Mouse (Mus musculus) MEL (cell line): Measurements from ENCODE around the gene 2810459M11Rik. TPM values are rescaled to one million over a fixed set of nuclear protein-coding genes. Genes with fewer than 3 reads are reported as not detected.

Source experiments
- DNase-seq: peaks from one replicate; pipeline ENCODE4 v3.0.0; 2011; ENCODE audit warnings: low read depth, low spot score
- H3K27ac ChIP-seq: 2 replicates; pipeline ENCODE4 v1.5.1; 2012; ENCODE audit warnings: low read depth, mild to moderate bottlenecking, control low read depth, low read length, moderate library complexity; ENCODE audit not compliant: control insufficient read depth
- H3K27me3 ChIP-seq, 2 experiments: fragments of 150-350 bp in 1 of 2; sonication (generic) in 1 of 2; 2 replicates each; pipeline ENCODE4 v1.6.1; 2012; ENCODE audit warnings: low read length in 2 of 2, mild to moderate bottlenecking in 2 of 2, improper control_type of control experiment in 1 of 2, moderate library complexity in 1 of 2; ENCODE audit not compliant: insufficient read depth in 2 of 2, control insufficient read depth in 1 of 2
- H3K36me3 ChIP-seq, 2 experiments: 2 replicates each; pipeline ENCODE4 v1.6.1; 2012 to 2014; ENCODE audit warnings: low read length in 2 of 2, improper control_type of control experiment in 1 of 2, inconsistent platforms in 1 of 2, mild to moderate bottlenecking in 1 of 2; ENCODE audit not compliant: insufficient read depth in 2 of 2, control insufficient read depth in 1 of 2
- H3K4me1 ChIP-seq, 2 experiments: fragments of 150-350 bp in 1 of 2; sonication (generic) in 1 of 2; 2 replicates each; pipeline ENCODE4 v1.6.1; 2012; ENCODE audit warnings: low read length in 2 of 2, improper control_type of control experiment in 1 of 2, mild to moderate bottlenecking in 1 of 2; ENCODE audit not compliant: insufficient read depth in 2 of 2, control insufficient read depth in 1 of 2
- H3K4me3 ChIP-seq, 2 experiments: fragments of 150-350 bp in 1 of 2; sonication (generic) in 1 of 2; 2 replicates each; pipeline ENCODE4 v1.5.1; 2012; ENCODE audit warnings: low read depth in 2 of 2, low read length in 2 of 2, mild to moderate bottlenecking in 2 of 2, moderate library complexity in 2 of 2, control low read depth in 1 of 2, improper control_type of control experiment in 1 of 2; ENCODE audit not compliant: control insufficient read depth in 1 of 2, insufficient read depth in 1 of 2
- H3K79me2 ChIP-seq: 2 replicates; pipeline ENCODE4 v1.6.1; 2012; ENCODE audit warnings: mild to moderate bottlenecking, low read length, moderate library complexity; ENCODE audit not compliant: control insufficient read depth, poor library complexity, insufficient read depth
- H3K9ac ChIP-seq: 2 replicates; pipeline ENCODE4 v1.6.1; 2012; ENCODE audit warnings: low read depth, mild to moderate bottlenecking, control low read depth, low read length, moderate library complexity; ENCODE audit not compliant: control insufficient read depth, poor library complexity, severe bottlenecking
- H3K9me3 ChIP-seq: fragments of 150-350 bp; sonication (generic); replicated peaks from 2 replicates; pipeline ENCODE4 v1.6.1; 2012; ENCODE audit warnings: mild to moderate bottlenecking, low read length, improper control_type of control experiment, moderate library complexity; ENCODE audit not compliant: insufficient read depth
- BHLHE40 ChIP-seq: IDR thresholded peaks from 2 replicates; pipeline ENCODE4 v1.6.1; 2012; ENCODE audit warnings: low read depth, mild to moderate bottlenecking, inconsistent platforms, low read length, improper control_type of control experiment, borderline replicate concordance
- CHD2 ChIP-seq: IDR thresholded peaks from 2 replicates; pipeline ENCODE4 v1.6.1; 2011; ENCODE audit warnings: low read length, improper control_type of control experiment
- CTCF ChIP-seq, 3 experiments: IDR thresholded peaks in 2 of 3; conservative IDR thresholded peaks in 1 of 3; 2 replicates each; pipeline ENCODE4 v1.5.1; 2011 to 2012; ENCODE audit warnings: low read length in 3 of 3, low read depth in 2 of 3, mild to moderate bottlenecking in 2 of 3, improper control_type of control experiment in 1 of 3, inconsistent platforms in 1 of 3, mixed read lengths in 1 of 3, moderate library complexity in 1 of 3; ENCODE audit not compliant: control insufficient read depth in 1 of 3, insufficient read depth in 1 of 3, poor library complexity in 1 of 3, severe bottlenecking in 1 of 3
- GATA1 ChIP-seq: IDR thresholded peaks from 2 replicates; pipeline ENCODE4 v1.6.1; 2011; ENCODE audit warnings: low read depth, low read length, improper control_type of control experiment
- HCFC1 ChIP-seq: IDR thresholded peaks from 2 replicates; pipeline ENCODE4 v1.6.1; 2012; ENCODE audit warnings: low read depth, mild to moderate bottlenecking, inconsistent platforms, low read length, improper control_type of control experiment, moderate library complexity
- MAFK ChIP-seq: IDR thresholded peaks from 2 replicates; pipeline ENCODE4 v1.6.1; 2011; ENCODE audit warnings: low read depth, mild to moderate bottlenecking, low read length, improper control_type of control experiment, borderline replicate concordance
- MAX ChIP-seq: IDR thresholded peaks from 2 replicates; pipeline ENCODE4 v1.6.1; 2011; ENCODE audit warnings: low read length, improper control_type of control experiment
- MAZ ChIP-seq: IDR thresholded peaks from 2 replicates; pipeline ENCODE4 v1.6.1; 2012; ENCODE audit warnings: low read depth, mild to moderate bottlenecking, inconsistent platforms, low read length, improper control_type of control experiment
- MEF2A ChIP-seq: IDR thresholded peaks from 2 replicates; pipeline ENCODE4 v1.6.1; 2014; ENCODE audit warnings: low read depth, mild to moderate bottlenecking, inconsistent platforms, low read length, improper control_type of control experiment; ENCODE audit not compliant: poor library complexity, insufficient replicate concordance, severe bottlenecking; ENCODE audit errors: extremely low read depth
- MYB ChIP-seq: IDR thresholded peaks from 2 replicates; pipeline ENCODE4 v1.6.1; 2011; ENCODE audit warnings: mild to moderate bottlenecking, low read depth, low read length, improper control_type of control experiment
- MYC ChIP-seq: IDR thresholded peaks from 2 replicates; pipeline ENCODE4 v1.6.1; 2011; ENCODE audit warnings: low read depth, mild to moderate bottlenecking, low read length, improper control_type of control experiment, moderate library complexity
- NELFE ChIP-seq: IDR thresholded peaks from 2 replicates; pipeline ENCODE4 v1.6.1; 2011; ENCODE audit warnings: low read depth, low read length, improper control_type of control experiment
- POLR2AphosphoS5 ChIP-seq: IDR thresholded peaks from 2 replicates; pipeline ENCODE4 v1.6.1; 2012; ENCODE audit warnings: low read depth, borderline replicate concordance, mild to moderate bottlenecking, inconsistent platforms, low read length, moderate library complexity, mixed read lengths
- TBP ChIP-seq: IDR thresholded peaks from 2 replicates; pipeline ENCODE4 v1.8.0; 2011; ENCODE audit warnings: low read depth, low read length, improper control_type of control experiment
- UBTF ChIP-seq: IDR thresholded peaks from 2 replicates; pipeline ENCODE4 v1.6.1; 2012; ENCODE audit warnings: low read depth, mild to moderate bottlenecking, inconsistent platforms, low read length, improper control_type of control experiment, moderate library complexity, borderline replicate concordance; ENCODE audit not compliant: insufficient read depth
- USF1 ChIP-seq: IDR thresholded peaks from 2 replicates; pipeline ENCODE4 v1.6.1; 2014; ENCODE audit warnings: low read depth, mild to moderate bottlenecking, inconsistent platforms, low read length, improper control_type of control experiment, moderate library complexity
- USF2 ChIP-seq, 2 experiments: IDR thresholded peaks; 2 replicates each; pipeline ENCODE4 v1.6.1; 2011 to 2012; ENCODE audit warnings: improper control_type of control experiment in 2 of 2, low read length in 2 of 2, borderline replicate concordance in 1 of 2, inconsistent platforms in 1 of 2, low read depth in 1 of 2, mild to moderate bottlenecking in 1 of 2; ENCODE audit not compliant: insufficient read depth in 1 of 2
- ZC3H11A ChIP-seq: IDR thresholded peaks from 2 replicates; pipeline ENCODE4 v1.6.1; 2012; ENCODE audit warnings: low read depth, mild to moderate bottlenecking, inconsistent platforms, low read length, improper control_type of control experiment
- ZKSCAN1 ChIP-seq: IDR thresholded peaks from 2 replicates; pipeline ENCODE4 v1.6.1; 2012; ENCODE audit warnings: low read depth, mild to moderate bottlenecking, inconsistent platforms, low read length, improper control_type of control experiment, moderate library complexity
- ZMIZ1 ChIP-seq: IDR thresholded peaks from 2 replicates; pipeline ENCODE4 v1.6.1; 2012; ENCODE audit warnings: low read depth, mild to moderate bottlenecking, inconsistent platforms, low read length, improper control_type of control experiment, moderate library complexity
- polyA plus RNA-seq, 2 experiments: library from polyadenylated mRNA; stranded (reverse) in 1 of 2; unstranded in 1 of 2; fragments of >175 nt in 1 of 2; fragments of >200 nt in 1 of 2; gene quantifications; 2 replicates each; pipeline versions ENCODE4 v1.2.1 to v1.2.4; 2012; ENCODE audit warnings: low replicate concordance in 2 of 2, low read depth in 1 of 2; ENCODE audit not compliant: insufficient read length in 2 of 2, insufficient read depth in 1 of 2, missing spikeins in 1 of 2
- total RNA-seq: library from RNA; depleted of rRNA; stranded (reverse); fragments of 300-350 nt; gene quantifications from 2 replicates; pipeline ENCODE4 v1.2.3, GENCODE M21; 2012

2810459M11Rik gene
- total and polyA plus RNA-seq, 3 experiments: not detected

- Histone ChIP-seq H3K27me3 (peaks cover 8 to 9% of the 10 kb centered on the region in 2 experiments), H3K36me3 (no peaks in the 10 kb centered on the region), H3K9me3 (no peaks in the 10 kb centered on the region), H3K27ac (no peak overlapping the region), H3K4me3 (no peak overlapping the region), H3K4me1 (no peaks in the 10 kb centered on the region), H3K79me2 (no peaks in the 10 kb centered on the region), H3K9ac (no peak overlapping the region)
- no peak for DNase-seq
- no peak for TF ChIP-seq MYB
- no peak for TF ChIP-seq CTCF (IDR thresholded peaks at IDR 0.05 in 2 of 3, conservative IDR thresholded peaks at IDR 0.05 in 1 of 3; ENCODE audit: control insufficient read depth in 1 of 3, insufficient read depth in 1 of 3, low read depth in 2 of 3, low read length in 3 of 3, poor library complexity in 1 of 3, severe bottlenecking in 1 of 3)
- TF ChIP-seq BHLHE40: no peak
- TF ChIP-seq MEF2A: no peak
- no peak for TF ChIP-seq USF2 (IDR thresholded peaks at IDR 0.05; ENCODE audit: borderline replicate concordance in 1 of 2, insufficient read depth in 1 of 2, low read depth in 1 of 2, low read length in 2 of 2)
- TF ChIP-seq NELFE: no peak
- TF ChIP-seq MYC: no peak
- no peak for TF ChIP-seq USF1
- no peak for TF ChIP-seq POLR2AphosphoS5
- TF ChIP-seq CHD2: no peak
- no peak for TF ChIP-seq MAZ
- no peak for TF ChIP-seq MAFK
- TF ChIP-seq UBTF: no peak
- TF ChIP-seq HCFC1: no peak
- no peak for TF ChIP-seq ZC3H11A
- no peak for TF ChIP-seq TBP
- TF ChIP-seq ZKSCAN1: no peak
- TF ChIP-seq ZMIZ1: no peak
- no peak for TF ChIP-seq MAX
- no peak for TF ChIP-seq GATA1
These were observed 13.2 kb upstream of the 2810459M11Rik start for GRCm38 (mm10) chr1:86032273-86032987.
